Mouse (Mus musculus): Measurements from ENCODE around the gene Heyl.

GRCm38 (mm10) chr4:123236431-123237031, 3.2 kb downstream of the Heyl start:
- TF ChIP-seq POLR2A (IDR thresholded peaks at IDR 0.05; ENCODE audit: low read depth, low read length) (no peak), CTCF (IDR thresholded peaks at IDR 0.05; ENCODE audit: borderline replicate concordance, insufficient read depth, low read length) (no peak)
